In the genomic region with DNA sequence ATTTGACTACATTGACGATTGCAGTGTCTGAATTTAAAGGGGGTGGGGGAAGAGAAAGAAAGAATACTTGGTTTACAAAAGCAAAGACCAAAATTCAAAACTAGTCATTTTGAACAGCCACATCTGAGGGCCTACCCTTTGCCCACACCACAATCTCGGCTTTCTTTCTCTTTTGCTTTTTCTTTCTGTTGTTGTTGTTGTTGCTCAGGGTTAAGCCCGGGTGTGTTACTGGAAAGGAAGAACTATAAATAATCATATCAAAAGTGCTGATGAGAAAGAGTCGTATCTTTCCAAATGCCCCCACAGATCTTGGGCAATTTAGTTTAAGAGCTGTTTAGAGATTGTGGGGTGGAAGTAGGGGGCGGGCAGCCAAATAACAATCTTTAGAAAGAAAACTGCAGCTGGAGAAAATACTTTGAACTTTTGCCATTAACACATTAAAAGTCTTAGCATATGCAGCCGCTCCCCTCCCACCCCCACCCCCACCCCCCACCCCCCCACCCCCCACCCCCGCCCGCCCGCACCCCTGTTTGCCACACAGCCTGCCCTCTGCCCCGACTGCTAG, we compare ENCODE assay signal across 8 mouse cellular contexts. TPM values are rescaled to one million over a fixed set of nuclear protein-coding genes. Genes with fewer than 3 reads are reported as not detected.
DNase-seq lines count a peak whose midpoint lies in the region; ATAC-seq lines count a peak whose summit lies in the region.
"Had no signal": no experiment of that assay in that cellular context is flagged by ENCODE, and none has a peak within 500 bp of the region (broad histone marks: within the 10 kb centered on the region; RNA-seq: fewer than 3 reads in every experiment).

No protein-coding gene starts in this region.

- peak overlapping the region; percentile 64; the same call in 1 of the 2 replicates for H3K4me2 ChIP-seq in lung, embryonic 15.5 days
- peak overlapping the region; percentile 24; the same call in 1 of the 2 replicates for H3K4me2 ChIP-seq in forebrain, embryonic 11.5 days (ENCODE audit: low read depth, low read length, severe bottlenecking)
- peak overlapping the region; percentile 77 for H3K4me2 ChIP-seq in limb, embryonic 13.5 days (replicated peaks)
- peak overlapping the region; percentile 27; the same call in 1 of the 2 replicates for H3K4me2 ChIP-seq in stomach, embryonic 15.5 days

- DNase-seq in lung, postnatal 14 days: no peak
- DNase-seq in forebrain, embryonic 11.5 days (ENCODE audit: low spot score): no peak
- no peak for DNase-seq in thymus, postnatal 36 days
- no peak for DNase-seq in urinary bladder, adult 2 months (ENCODE audit: low spot score)
- DNase-seq: adrenal gland, postnatal 10 days had no signal

- no peak for ATAC-seq in lung, embryonic 15.5 days (ENCODE audit: borderline replicate concordance, extremely low read depth, low FRiP score, low TSS enrichment)
- ATAC-seq in forebrain, embryonic 11.5 days (replicated peaks; ENCODE audit: low FRiP score): no peak
- no peak for ATAC-seq in limb, embryonic 13.5 days (ENCODE audit: low FRiP score, low read depth)
- ATAC-seq in stomach, embryonic 15.5 days (ENCODE audit: insufficient read depth, low FRiP score, low read depth): no peak

- H3K9ac ChIP-seq in lung, embryonic 15.5 days: no peak overlapping the region
- H3K9ac ChIP-seq in forebrain, embryonic 11.5 days (ENCODE audit: low read length): 0 out of 2 replicates have a peak overlapping the region, but pooled peaks have one; percentile 40
- H3K9ac ChIP-seq in limb, embryonic 13.5 days: no peak overlapping the region; the same call in 1 of the 2 replicates
- H3K9ac ChIP-seq in stomach, embryonic 15.5 days: no peak overlapping the region

- H3K27ac ChIP-seq in lung, embryonic 15.5 days: peak overlapping the region; percentile 100
- 0 out of 2 replicates have a peak overlapping the region, but pooled peaks have one; percentile 47 for H3K27ac ChIP-seq in forebrain, embryonic 11.5 days (ENCODE audit: low read depth, low read length)
- no peak overlapping the region; the same call in 1 of the 2 replicates for H3K27ac ChIP-seq in limb, embryonic 13.5 days
- H3K27ac ChIP-seq in stomach, embryonic 15.5 days: peak overlapping the region; percentile 7; the same call in 1 of the 2 replicates

- H3K4me3 ChIP-seq in lung, embryonic 15.5 days: no peak overlapping the region
- no peak overlapping the region for H3K4me3 ChIP-seq in forebrain, embryonic 11.5 days (ENCODE audit: low read depth, low read length)
- H3K4me3 ChIP-seq in limb, embryonic 13.5 days: peak overlapping the region; percentile 4; the same call in 1 of the 2 replicates
- no peak overlapping the region for H3K4me3 ChIP-seq in stomach, embryonic 15.5 days (replicated peaks)

- H3K36me3 ChIP-seq in lung, embryonic 15.5 days: peaks cover 9% of the 10 kb centered on the region; the same call in 1 of the 2 replicates
- no peaks in the 10 kb centered on the region; the same call in 1 of the 2 replicates for H3K36me3 ChIP-seq in forebrain, embryonic 11.5 days (ENCODE audit: control insufficient read depth, insufficient read depth, low read length)
- peaks cover 17% of the 10 kb centered on the region for H3K36me3 ChIP-seq in limb, embryonic 13.5 days
- H3K36me3 ChIP-seq in stomach, embryonic 15.5 days: 0 out of 2 replicates have a peak, but pooled peaks cover 5% of the 10 kb centered on the region

- WGBS in lung, embryonic 15.5 days: 14% methylated on average over 9 of the region's 10 CpGs
- 15% methylated on average over 10 of the region's 10 CpGs for WGBS in forebrain, embryonic 11.5 days
- 9% methylated on average over 8 of the region's 10 CpGs for WGBS in limb, embryonic 13.5 days
- 28% methylated on average over 10 of the region's 10 CpGs for WGBS in stomach, embryonic 15.5 days

- H3K27me3 ChIP-seq in lung, embryonic 15.5 days: no peaks in the 10 kb centered on the region
- H3K27me3 ChIP-seq in forebrain, embryonic 11.5 days (ENCODE audit: control insufficient read depth, insufficient read depth, low read length): no peaks in the 10 kb centered on the region
- no peaks in the 10 kb centered on the region for H3K27me3 ChIP-seq in limb, embryonic 13.5 days
- no peaks in the 10 kb centered on the region for H3K27me3 ChIP-seq in stomach, embryonic 15.5 days (replicated peaks)

- H3K9me3 ChIP-seq in lung, embryonic 15.5 days: no peaks in the 10 kb centered on the region
- H3K9me3 ChIP-seq in forebrain, embryonic 11.5 days (ENCODE audit: control insufficient read depth, low read length): no peaks in the 10 kb centered on the region
- H3K9me3 ChIP-seq in limb, embryonic 13.5 days: no peaks in the 10 kb centered on the region
- H3K9me3 ChIP-seq in stomach, embryonic 15.5 days: no peaks in the 10 kb centered on the region

- peaks cover 98% of the 10 kb centered on the region for H3K4me1 ChIP-seq in lung, embryonic 15.5 days
- H3K4me1 ChIP-seq in forebrain, embryonic 11.5 days (replicated peaks; ENCODE audit: control insufficient read depth, insufficient read depth, low read length): peaks cover 73% of the 10 kb centered on the region
- peaks cover 98% of the 10 kb centered on the region for H3K4me1 ChIP-seq in limb, embryonic 13.5 days
- peaks cover 93% of the 10 kb centered on the region for H3K4me1 ChIP-seq in stomach, embryonic 15.5 days

RNA-seq across cellular contexts. Expression of a gene that starts 20.7 kb away (rescaled TPM):
- polyA plus RNA-seq in lung, embryonic 15.5 days (2015; fragmentation: Nextera tagmentation; extraction: Ambion mirVana): 44.7 and 46.0 TPM in 2 replicates
- 54.3 and 61.5 TPM in 2 replicates for polyA plus RNA-seq in forebrain, embryonic 11.5 days (2014; fragmentation: Nextera tagmentation; extraction: Ambion mirVana)
- polyA plus RNA-seq in limb, embryonic 13.5 days (2015; fragmentation: Nextera tagmentation; extraction: Ambion mirVana): 59.4 and 65.7 TPM in 2 replicates
- polyA plus RNA-seq in stomach, embryonic 15.5 days (2015; fragmentation: Nextera tagmentation; extraction: Ambion mirVana): 53.6 and 54.5 TPM in 2 replicates
- polyA plus RNA-seq in urinary bladder, adult 2 months (2012; rRNA removed): 35.3 and 46.7 TPM in 2 replicates

Comparison
In these comparisons a context has a peak if more than half of its experiments do, and no peak if none do; other contexts are left out.
1. H3K4me2 ChIP-seq: peak in every context shown above with its lines; median percentile 77 in limb, embryonic 13.5 days; 64 in lung, embryonic 15.5 days; 27 in stomach, embryonic 15.5 days; 24 in forebrain, embryonic 11.5 days.